Mouse (Mus musculus): ENCODE results near the gene Lsm2. TPM values are rescaled to one million over a fixed set of nuclear protein-coding genes. Genes with fewer than 3 reads are reported as not detected.
A peak's percentile ranks its signal among the peaks of the same experiment; 100 is the strongest.

Lsm2 gene
- total and polyA plus RNA-seq, 2 experiments from 2014 or later, result 29.1 to 111 TPM

DNA sequence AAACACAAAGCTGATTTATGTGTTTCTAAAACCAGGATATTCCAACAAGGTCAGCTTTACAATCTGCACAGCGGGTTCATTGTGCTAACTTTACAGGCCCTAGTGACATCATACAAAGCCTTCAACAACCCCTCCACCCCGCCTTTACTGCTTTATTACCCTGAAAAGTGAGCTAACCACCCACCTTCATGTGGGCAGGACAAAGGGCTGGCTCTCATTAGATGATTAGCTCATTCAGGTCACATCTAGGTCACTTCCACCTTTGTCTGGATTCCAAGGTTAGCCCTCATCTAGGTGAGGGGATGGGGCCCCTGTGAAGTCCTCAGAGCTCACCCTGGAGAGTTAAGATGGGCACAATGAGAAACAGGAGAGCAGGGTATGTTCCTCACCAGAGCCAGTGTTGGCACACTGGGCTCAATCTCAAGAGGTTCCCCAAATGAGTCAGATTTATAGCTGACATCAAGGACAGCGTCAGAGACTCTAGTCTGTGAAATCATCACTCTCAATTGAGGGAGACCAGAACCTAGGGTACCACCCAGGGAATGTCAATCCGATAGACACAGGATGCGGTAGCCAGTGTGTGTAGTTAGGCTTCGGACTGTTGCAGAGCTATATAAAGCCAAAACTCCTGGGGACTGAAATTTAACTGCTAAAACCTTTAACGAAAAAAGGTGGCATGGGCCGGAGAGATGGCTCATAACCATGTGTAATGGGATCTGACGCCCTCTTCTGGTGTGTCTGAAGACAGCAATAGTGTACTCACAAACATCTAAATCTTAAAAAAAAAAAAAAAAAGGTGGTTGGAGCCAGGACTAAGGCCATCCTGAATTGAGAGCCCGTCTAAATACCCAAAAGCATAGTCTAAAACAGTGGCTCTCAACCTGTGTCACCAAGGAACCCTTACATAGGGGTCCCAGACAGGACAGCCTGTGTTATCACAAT lies 30.9 kb upstream of the Lsm2 start:
- no peak for DNase-seq
- ATAC-seq, result no peak
- 20% methylated on average over 10 of the region's 10 CpGs for WGBS

DNA sequence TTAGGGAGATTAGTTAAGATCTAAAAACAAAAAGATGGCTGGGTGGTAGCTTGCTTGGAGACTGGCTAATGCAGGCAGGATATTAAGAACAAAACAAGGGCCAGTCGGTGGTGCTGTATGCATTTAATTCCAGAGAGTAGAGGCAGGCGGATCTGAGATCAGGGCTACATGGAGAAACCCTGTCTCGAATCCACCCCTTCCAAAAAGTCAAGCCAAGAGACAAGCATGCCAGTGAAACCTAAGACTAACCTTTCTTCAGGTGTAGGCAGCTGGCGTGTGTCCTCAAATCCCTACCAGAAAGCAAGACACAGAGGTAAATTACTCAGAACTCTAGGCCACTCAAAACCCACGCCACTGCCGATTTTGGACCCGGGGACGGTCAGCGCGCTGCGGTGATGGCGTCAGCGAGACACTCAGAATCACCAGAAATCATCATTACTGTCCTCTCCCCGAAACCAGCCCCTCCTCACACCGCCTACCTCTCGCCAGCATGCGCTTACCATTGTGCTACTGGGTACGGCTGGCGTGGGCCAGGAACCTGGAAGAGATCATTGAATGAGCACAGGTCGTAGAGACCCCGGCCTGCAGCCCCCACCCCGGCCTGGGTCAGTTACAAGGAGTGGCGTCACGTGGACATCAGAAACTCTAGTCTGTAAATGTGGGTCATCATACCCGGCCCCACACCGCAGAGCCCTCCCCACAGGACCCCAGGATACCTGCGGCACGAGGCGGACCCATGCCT lies 29.9 kb upstream of the Lsm2 start:
- 0% methylated on average over 29 of the region's 29 CpGs for WGBS
- H3K4me1 ChIP-seq (ENCODE audit: insufficient read depth), result peaks cover 8% of the 10 kb centered on the region
- peak overlapping the region; percentile 99 for H3K9ac ChIP-seq
- ATAC-seq (peak; percentile 55), DNase-seq (peak; percentile 58)
- no peak for TF ChIP-seq CTCF (IDR thresholded peaks at IDR 0.05; ENCODE audit: low read depth)
- H3K4me2 ChIP-seq (ENCODE audit: low read depth), result peak overlapping the region; percentile 81
- H3K27me3 ChIP-seq (ENCODE audit: insufficient read depth, low read length), result no peaks in the 10 kb centered on the region
- peaks cover 10% of the 10 kb centered on the region for H3K36me3 ChIP-seq (ENCODE audit: insufficient read depth)
- H3K27ac ChIP-seq (ENCODE audit: low read depth, low read length), result peak overlapping the region; percentile 92
- no peaks in the 10 kb centered on the region for H3K9me3 ChIP-seq (ENCODE audit: low read length)
- H3K4me3 ChIP-seq (ENCODE audit: low read depth, low read length), result peak overlapping the region; percentile 83

More for the DNA sequence above, 30.9 kb upstream of the Lsm2 start:
- peak overlapping the region; percentile 92 for H3K27ac ChIP-seq (ENCODE audit: low read depth, low read length)
- H3K4me3 ChIP-seq (ENCODE audit: low read depth, low read length), result peak overlapping the region; percentile 83
- no peaks in the 10 kb centered on the region for H3K27me3 ChIP-seq (ENCODE audit: insufficient read depth, low read length)
- peaks cover 8% of the 10 kb centered on the region for H3K4me1 ChIP-seq (ENCODE audit: insufficient read depth)
- peak overlapping the region; percentile 81 for H3K4me2 ChIP-seq (ENCODE audit: low read depth)
- peaks cover 10% of the 10 kb centered on the region for H3K36me3 ChIP-seq (ENCODE audit: insufficient read depth)
- H3K9me3 ChIP-seq (ENCODE audit: low read length), result no peaks in the 10 kb centered on the region
- peak overlapping the region; percentile 99 for H3K9ac ChIP-seq
- peak; percentile 32 for TF ChIP-seq CTCF (IDR thresholded peaks at IDR 0.05; ENCODE audit: low read depth)

DNA sequence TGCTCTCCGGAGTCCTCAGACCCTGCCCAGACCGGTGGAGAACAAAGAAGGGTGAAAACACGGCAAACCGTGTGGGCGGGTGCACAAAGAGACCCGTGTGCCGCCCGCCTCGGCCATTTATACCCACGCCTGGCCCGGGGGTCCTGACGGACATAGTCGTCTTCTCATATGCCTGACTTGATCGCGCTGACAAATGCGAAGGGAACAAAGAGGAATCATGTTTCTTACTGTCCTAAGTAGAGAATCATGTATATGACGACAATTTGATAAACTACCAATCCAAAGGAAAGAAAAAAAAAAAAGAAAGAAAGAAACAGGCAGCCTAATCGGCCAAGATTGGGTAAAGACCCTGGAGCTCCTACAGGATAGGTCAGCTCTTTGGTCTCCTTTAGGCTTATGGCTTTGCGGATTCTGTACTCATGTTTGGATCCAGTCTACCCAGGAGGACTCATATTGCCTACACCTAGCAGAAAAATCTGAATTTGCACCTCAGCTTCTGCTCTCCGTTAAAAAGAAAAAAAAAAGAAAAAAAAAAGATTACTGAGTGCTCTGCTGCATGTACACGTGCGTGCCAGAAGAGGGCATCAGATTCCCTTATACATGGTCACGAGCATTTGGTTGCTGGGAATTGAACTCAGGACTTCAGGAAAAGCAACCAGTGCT lies 29.2 kb upstream of the Lsm2 start:
- Histone ChIP-seq H3K4me2 (ENCODE audit: low read depth) (peak overlapping the region; percentile 81), H3K9me3 (ENCODE audit: low read length) (no peaks in the 10 kb centered on the region), H3K4me3 (ENCODE audit: low read depth, low read length) (peak overlapping the region; percentile 83), H3K36me3 (ENCODE audit: insufficient read depth) (peaks cover 10% of the 10 kb centered on the region), H3K27me3 (ENCODE audit: insufficient read depth, low read length) (no peaks in the 10 kb centered on the region), H3K9ac (peak overlapping the region; percentile 99), H3K27ac (ENCODE audit: low read depth, low read length) (peak overlapping the region; percentile 92), H3K4me1 (ENCODE audit: insufficient read depth) (peaks cover 8% of the 10 kb centered on the region)
- peak; percentile 87 for ATAC-seq
- DNase-seq, result peak; percentile 90
- TF ChIP-seq CTCF (IDR thresholded peaks at IDR 0.05; ENCODE audit: low read depth), result peak; percentile 67
- under 1% methylated on average over 23 of the region's 23 CpGs for WGBS

DNA sequence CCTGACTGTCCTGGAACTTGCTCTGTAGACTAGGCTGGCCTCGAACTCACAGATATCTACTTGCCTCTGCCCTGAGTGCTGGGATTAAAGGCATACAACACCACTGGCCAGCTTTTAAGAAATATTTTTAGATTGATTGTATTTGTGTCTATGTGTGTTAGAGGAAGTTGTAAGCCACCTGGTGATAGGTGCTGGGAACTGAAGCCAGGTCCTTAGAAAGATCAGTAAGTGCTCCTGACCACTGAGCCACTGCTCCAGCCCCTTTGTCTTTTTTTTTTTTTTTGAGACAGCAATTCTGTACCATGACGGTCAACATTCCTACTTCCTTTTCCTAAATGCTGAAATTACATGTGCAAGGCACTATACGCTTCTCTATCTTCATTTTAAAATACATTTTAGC lies 28.4 kb upstream of the Lsm2 start:
- WGBS, result 89% methylated on average over 3 of the region's 3 CpGs
- no peak for TF ChIP-seq CTCF (IDR thresholded peaks at IDR 0.05; ENCODE audit: low read depth)
- H3K36me3 ChIP-seq (ENCODE audit: insufficient read depth), result peaks cover 10% of the 10 kb centered on the region
- H3K9ac ChIP-seq, result no peak overlapping the region
- peaks cover 8% of the 10 kb centered on the region for H3K4me1 ChIP-seq (ENCODE audit: insufficient read depth)
- H3K4me2 ChIP-seq (ENCODE audit: low read depth), result no peak overlapping the region
- H3K4me3 ChIP-seq (ENCODE audit: low read depth, low read length), result no peak overlapping the region
- H3K27me3 ChIP-seq (ENCODE audit: insufficient read depth, low read length), result no peaks in the 10 kb centered on the region
- ATAC-seq (no peak), DNase-seq (no peak)
- no peak overlapping the region for H3K27ac ChIP-seq (ENCODE audit: low read depth, low read length)
- no peaks in the 10 kb centered on the region for H3K9me3 ChIP-seq (ENCODE audit: low read length)

DNA sequence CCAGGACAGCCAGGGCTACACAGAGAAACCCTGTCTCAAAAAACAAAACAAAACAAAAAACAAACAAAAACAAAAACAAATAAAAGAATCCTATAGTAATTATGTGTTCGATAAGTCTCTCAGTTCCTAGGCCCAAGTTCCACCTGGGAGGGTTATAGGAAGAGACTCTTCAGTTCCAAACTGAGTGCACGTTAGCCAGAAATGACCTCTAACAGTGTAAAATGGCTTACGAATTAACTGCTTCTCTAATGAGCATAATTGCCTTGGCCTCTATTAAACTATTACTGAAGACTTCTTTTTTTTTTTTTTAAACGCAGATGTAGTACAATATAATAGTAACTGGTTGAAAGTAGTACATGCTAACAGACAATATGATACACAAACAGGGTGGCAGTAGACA lies 27.8 kb upstream of the Lsm2 start:
- H3K36me3 ChIP-seq (ENCODE audit: insufficient read depth), result peaks cover 10% of the 10 kb centered on the region
- H3K27ac ChIP-seq (ENCODE audit: low read depth, low read length), result no peak overlapping the region
- no peaks in the 10 kb centered on the region for H3K9me3 ChIP-seq (ENCODE audit: low read length)
- no peaks in the 10 kb centered on the region for H3K27me3 ChIP-seq (ENCODE audit: insufficient read depth, low read length)
- H3K4me3 ChIP-seq (ENCODE audit: low read depth, low read length), result no peak overlapping the region
- 81% methylated on average over 4 of the region's 4 CpGs for WGBS
- no peak overlapping the region for H3K9ac ChIP-seq
- TF ChIP-seq CTCF (IDR thresholded peaks at IDR 0.05; ENCODE audit: low read depth), result no peak
- no peak overlapping the region for H3K4me2 ChIP-seq (ENCODE audit: low read depth)
- ATAC-seq (no peak), DNase-seq (no peak)
- peaks cover 8% of the 10 kb centered on the region for H3K4me1 ChIP-seq (ENCODE audit: insufficient read depth)

DNA sequence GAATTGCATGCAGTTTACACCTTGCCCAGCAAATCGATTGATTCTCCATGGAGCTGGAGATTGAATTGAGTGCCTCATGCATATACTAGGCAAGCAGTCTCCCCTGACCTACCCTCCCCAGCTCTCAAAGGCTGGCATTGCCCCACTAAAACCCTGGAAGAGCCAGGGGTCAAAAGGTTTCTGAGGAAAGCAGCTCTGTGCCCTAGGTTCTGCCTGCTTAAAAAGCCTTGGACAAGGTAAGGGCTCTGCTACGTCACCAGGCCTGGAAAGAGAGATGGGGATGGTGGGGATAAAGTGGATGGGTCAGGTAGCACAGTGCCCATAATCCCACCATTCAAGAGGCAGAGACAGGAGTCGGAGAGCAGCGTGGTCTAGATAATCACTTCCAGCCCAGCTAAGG lies 26.8 kb upstream of the Lsm2 start:
- peaks cover 6% of the 10 kb centered on the region for H3K36me3 ChIP-seq (ENCODE audit: insufficient read depth)
- no peak for ATAC-seq
- H3K27me3 ChIP-seq (ENCODE audit: insufficient read depth, low read length), result no peaks in the 10 kb centered on the region; the same call in 1 of the 2 replicates
- H3K4me3 ChIP-seq (ENCODE audit: low read depth, low read length), result no peak overlapping the region
- no peak for DNase-seq
- WGBS, result 82% methylated on average over 4 of the region's 4 CpGs
- H3K4me2 ChIP-seq (ENCODE audit: low read depth), result no peak overlapping the region
- peaks cover 8% of the 10 kb centered on the region for H3K4me1 ChIP-seq (ENCODE audit: insufficient read depth)
- H3K27ac ChIP-seq (ENCODE audit: low read depth, low read length), result no peak overlapping the region
- H3K9me3 ChIP-seq (ENCODE audit: low read length), result no peaks in the 10 kb centered on the region
- H3K9ac ChIP-seq, result no peak overlapping the region
- no peak for TF ChIP-seq CTCF (IDR thresholded peaks at IDR 0.05; ENCODE audit: low read depth)

Measured in forebrain, postnatal 0 days (tissue).